Comparison of ENCODE assay signal across 37 mouse cellular contexts in the genomic region with DNA sequence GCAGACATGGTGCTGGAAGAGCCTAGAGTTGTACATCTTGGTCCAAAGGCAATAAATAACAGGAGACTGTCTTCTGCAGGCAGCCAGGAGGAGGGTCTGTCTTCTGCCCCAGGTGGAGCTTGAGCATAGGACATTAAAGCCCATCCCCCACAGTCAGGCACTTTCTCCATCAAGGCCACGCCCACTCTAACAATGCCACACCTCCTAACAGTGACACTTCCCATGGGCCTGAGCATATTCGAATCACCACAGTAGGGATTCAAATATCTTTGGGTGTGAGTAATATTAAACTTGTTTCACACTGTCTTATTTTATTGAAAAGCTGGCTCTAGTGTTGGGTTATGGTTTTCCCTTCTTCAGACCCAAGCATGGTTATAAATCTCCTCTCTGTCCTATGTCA. TPM values are rescaled to one million over a fixed set of nuclear protein-coding genes. Genes with fewer than 3 reads are reported as not detected.
"Had no signal": no experiment of that assay in that cellular context is flagged by ENCODE, and none has a peak within 500 bp of the region (broad histone marks: within the 10 kb centered on the region; RNA-seq: fewer than 3 reads in every experiment).

No protein-coding gene starts in this region.

- ATAC-seq: hindbrain, embryonic 16.5 days; inflammation-experienced regulatory T-cells, adult 6 months; intestine, embryonic 15.5 days; intestine, postnatal 0 days; liver, embryonic 12.5 days had no signal

- H3K9me3 ChIP-seq: heart, embryonic 12.5 days; hindbrain, embryonic 10.5 days; hindbrain, embryonic 12.5 days; intestine, embryonic 15.5 days; limb, embryonic 13.5 days; limb, embryonic 15.5 days; liver, embryonic 12.5 days had no signal

- DNase-seq: gastrocnemius, adult 2 months; gastrocnemius, postnatal 10 days; gastrocnemius, postnatal 25 days; heart, adult 18-20 months; heart, postnatal 10 days; heart, postnatal 4 days; kidney, adult 18-20 months; kidney, adult 8-10 months; kidney, postnatal 10 days; kidney, postnatal 25 days; layer of hippocampus, adult 9-11 months had no signal

- H3K36me3 ChIP-seq: heart, embryonic 12.5 days; hindbrain, embryonic 10.5 days; hindbrain, embryonic 12.5 days; intestine, embryonic 15.5 days; limb, embryonic 13.5 days; limb, embryonic 15.5 days; liver, embryonic 12.5 days had no signal

- H3K9ac ChIP-seq: heart, embryonic 12.5 days; hindbrain, embryonic 12.5 days; hindbrain, embryonic 14.5 days; intestine, embryonic 15.5 days; limb, embryonic 13.5 days; limb, embryonic 15.5 days; liver, embryonic 12.5 days; liver, embryonic 14.5 days had no signal

- H3K27ac ChIP-seq: gastrocnemius, adult 2 months; hindbrain, embryonic 10.5 days; hindbrain, embryonic 12.5 days; hindbrain, embryonic 14.5 days; intestine, embryonic 15.5 days; left cerebral cortex, adult 2 months; limb, embryonic 13.5 days; limb, embryonic 15.5 days; liver, embryonic 12.5 days; liver, embryonic 14.5 days had no signal

- H3K4me2 ChIP-seq: heart, embryonic 12.5 days; hindbrain, embryonic 12.5 days; hindbrain, embryonic 14.5 days; intestine, embryonic 15.5 days; limb, embryonic 13.5 days; limb, embryonic 15.5 days; liver, embryonic 12.5 days had no signal

- H3K27me3 ChIP-seq: hindbrain, embryonic 12.5 days; intestine, embryonic 15.5 days; limb, embryonic 13.5 days; limb, embryonic 15.5 days; liver, embryonic 12.5 days had no signal

- H3K4me3 ChIP-seq: gastrocnemius, adult 2 months; heart, embryonic 12.5 days; hindbrain, embryonic 10.5 days; hindbrain, embryonic 12.5 days; intestine, embryonic 15.5 days; left cerebral cortex, adult 2 months; limb, embryonic 13.5 days; limb, embryonic 15.5 days; liver, embryonic 12.5 days had no signal

- H3K4me1 ChIP-seq: heart, embryonic 12.5 days; hindbrain, embryonic 10.5 days; hindbrain, embryonic 12.5 days; intestine, embryonic 15.5 days; limb, embryonic 13.5 days; limb, embryonic 15.5 days; liver, embryonic 12.5 days had no signal

RNA-seq across cellular contexts. Expression of gene Cd3d, which starts 10.2 kb away (rescaled TPM):
- total RNA-seq: gastrocnemius, adult 2 months; gastrocnemius, postnatal 25 days; heart, adult 8-10 months; layer of hippocampus, adult 18-20 months; layer of hippocampus, adult 8-10 months; layer of hippocampus, postnatal 14 days; left cerebral cortex, adult 2 months; left cerebral cortex, postnatal 14 days; left cerebral cortex, postnatal 36 days had no signal
- polyA plus RNA-seq: heart, embryonic 12.5 days; heart, embryonic 14.5 days; hindbrain, embryonic 10.5 days; hindbrain, embryonic 12.5 days; hindbrain, embryonic 14.5 days; hindbrain, embryonic 16.5 days; intestine, embryonic 15.5 days; kidney, embryonic 14.5 days; kidney, embryonic 16.5 days; limb, embryonic 11.5 days; limb, embryonic 13.5 days; liver, embryonic 12.5 days had no signal

RNA-seq across cellular contexts. Expression of gene Cd3g, which starts 11.6 kb away (rescaled TPM):
- total RNA-seq: gastrocnemius, adult 2 months; gastrocnemius, postnatal 10 days; granulocyte monocyte progenitor cell, adult 5-6 weeks; heart, postnatal 25 days; layer of hippocampus, adult 18-20 months; layer of hippocampus, postnatal 14 days; left cerebral cortex, adult 2 months; left cerebral cortex, postnatal 14 days; left cerebral cortex, postnatal 36 days had no signal
- polyA plus RNA-seq: heart, embryonic 12.5 days; hindbrain, embryonic 10.5 days; hindbrain, embryonic 12.5 days; hindbrain, embryonic 14.5 days; hindbrain, embryonic 16.5 days; kidney, embryonic 14.5 days; kidney, embryonic 16.5 days; liver, embryonic 12.5 days had no signal

RNA-seq across cellular contexts. Expression of gene Cd3e, which starts 17.6 kb away (rescaled TPM):
- total RNA-seq: gastrocnemius, adult 2 months; gastrocnemius, postnatal 10 days; granulocyte monocyte progenitor cell, adult 5-6 weeks; layer of hippocampus, adult 18-20 months; layer of hippocampus, postnatal 14 days; left cerebral cortex, adult 2 months; left cerebral cortex, postnatal 14 days; left cerebral cortex, postnatal 36 days had no signal
- polyA plus RNA-seq: heart, embryonic 12.5 days; heart, embryonic 14.5 days; hindbrain, embryonic 10.5 days; hindbrain, embryonic 12.5 days; kidney, embryonic 14.5 days; kidney, embryonic 16.5 days; limb, embryonic 11.5 days; limb, embryonic 13.5 days; liver, embryonic 12.5 days; liver, embryonic 14.5 days; liver, embryonic 16.5 days had no signal

RNA-seq across cellular contexts. Expression of gene Mpzl2, which starts 47.8 kb away (rescaled TPM):
- total RNA-seq: granulocyte monocyte progenitor cell, adult 5-6 weeks had no signal
- polyA plus RNA-seq: inflammation-experienced regulatory T-cells, adult 6 months had no signal
